Mouse (Mus musculus): ENCODE measurements around the gene Tmem121b.

Gene Tmem121b

DNA sequence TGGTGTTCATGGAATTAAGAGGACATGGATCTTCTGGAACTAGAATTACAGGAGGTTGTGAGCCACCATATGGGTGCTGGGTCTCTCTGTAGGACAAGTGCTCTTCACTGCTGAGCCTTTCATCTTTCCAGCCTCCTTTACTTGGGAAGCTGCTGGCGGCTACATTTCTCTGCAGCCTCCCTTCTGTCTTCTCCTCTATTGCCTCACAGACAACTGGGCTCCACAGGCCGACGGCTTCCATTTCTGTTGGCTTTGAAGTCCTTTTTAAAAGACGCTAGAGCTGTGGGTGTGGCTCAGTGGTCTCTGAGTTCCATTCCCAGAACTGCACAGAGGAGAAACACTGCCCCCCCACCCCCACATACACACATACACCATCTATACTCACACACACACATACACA is 28.2 kb downstream of the Tmem121b start:
- no peak for DNase-seq (ENCODE audit: low spot score)

DNA sequence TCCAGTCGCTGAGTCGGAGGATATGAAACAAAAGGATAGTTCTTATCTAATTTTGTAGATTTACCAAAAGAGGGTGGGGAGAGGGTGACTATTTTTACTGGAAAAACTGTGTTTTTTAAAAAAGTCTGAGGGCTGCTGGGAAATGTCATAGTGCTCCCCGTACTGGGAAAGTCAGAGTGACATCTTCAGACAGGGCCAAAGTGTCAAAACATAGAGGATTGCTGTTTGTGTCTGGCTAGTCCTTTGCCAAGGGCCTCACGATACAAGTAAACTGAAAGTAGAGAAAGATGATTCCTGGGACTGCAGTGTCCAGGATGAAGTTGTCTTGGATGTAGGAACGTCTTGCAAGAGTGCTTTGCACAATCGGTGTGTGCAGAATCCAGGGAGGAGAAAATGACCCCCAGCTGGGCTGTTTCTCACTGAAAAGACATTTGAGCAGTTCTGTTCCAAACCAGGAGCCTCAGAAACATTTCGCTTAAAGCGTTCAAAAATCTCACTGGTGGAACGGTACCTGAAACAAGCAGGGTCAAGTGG is 29.1 kb downstream of the Tmem121b start:
- DNase-seq (ENCODE audit: low spot score) = no peak

DNA sequence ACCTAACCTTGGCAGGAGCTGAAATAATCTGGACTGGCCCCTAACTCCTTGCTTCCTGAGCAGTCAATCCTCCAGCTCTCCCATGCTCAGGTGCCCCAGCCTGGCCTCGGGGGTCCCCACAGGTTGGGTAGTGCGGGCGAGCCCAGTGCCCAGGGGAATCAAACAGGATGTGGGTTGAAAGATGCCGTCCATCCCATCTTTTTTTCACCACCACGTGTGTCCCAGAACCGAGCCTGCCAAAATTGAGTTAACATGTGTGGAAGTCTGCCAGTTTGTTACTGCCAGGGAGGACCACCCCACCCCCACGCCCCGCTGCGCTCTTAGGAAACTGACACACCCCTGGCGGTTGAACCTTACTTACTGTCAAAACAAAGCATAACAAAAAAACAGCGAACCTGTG is 29.7 kb downstream of the Tmem121b start:
- no peak for DNase-seq (ENCODE audit: low spot score)

DNA sequence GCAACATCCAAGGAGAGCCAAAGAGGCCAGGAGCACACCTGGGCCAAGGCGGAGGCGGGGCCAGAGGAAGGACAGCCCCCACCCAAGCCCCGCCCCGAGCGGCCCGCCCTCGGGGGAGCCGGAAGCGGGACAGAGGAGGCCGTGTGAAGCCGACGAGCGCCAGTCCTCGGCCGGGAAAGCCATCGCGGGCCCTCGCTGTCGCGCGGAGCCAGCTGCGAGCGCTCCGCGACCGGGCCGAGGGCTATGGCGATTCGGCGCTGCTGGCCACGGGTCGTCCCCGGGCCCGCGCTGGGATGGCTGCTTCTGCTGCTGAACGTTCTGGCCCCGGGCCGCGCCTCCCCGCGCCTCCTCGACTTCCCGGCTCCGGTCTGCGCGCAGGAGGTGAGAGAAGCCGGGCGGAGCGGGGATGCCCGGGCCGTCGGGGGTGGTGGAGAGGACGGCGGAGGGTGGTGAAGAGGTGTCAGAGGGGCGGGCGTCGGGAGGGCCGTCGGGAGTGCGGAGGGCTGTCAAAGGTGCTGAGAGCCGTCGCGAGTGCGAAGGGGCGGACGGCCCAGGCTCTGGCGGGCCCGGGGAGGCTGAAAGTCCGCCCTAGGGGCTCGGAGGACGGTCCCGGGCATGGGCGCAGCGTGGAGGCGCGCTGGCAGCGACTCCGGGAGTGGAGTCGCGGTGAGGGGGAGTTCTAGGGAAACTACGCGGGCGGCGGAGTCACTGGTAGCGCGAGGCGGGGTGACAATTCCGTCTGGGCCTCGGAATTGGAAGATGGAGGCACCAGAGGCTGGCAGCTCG is 30.3 kb downstream of the Tmem121b start, which contains the start of gene Il17ra:
Gene Il17ra (plus strand): TSS at position 162 of the 786 bp plus-strand sequence.
- DNase-seq (ENCODE audit: low spot score) = peak; percentile 53

DNA sequence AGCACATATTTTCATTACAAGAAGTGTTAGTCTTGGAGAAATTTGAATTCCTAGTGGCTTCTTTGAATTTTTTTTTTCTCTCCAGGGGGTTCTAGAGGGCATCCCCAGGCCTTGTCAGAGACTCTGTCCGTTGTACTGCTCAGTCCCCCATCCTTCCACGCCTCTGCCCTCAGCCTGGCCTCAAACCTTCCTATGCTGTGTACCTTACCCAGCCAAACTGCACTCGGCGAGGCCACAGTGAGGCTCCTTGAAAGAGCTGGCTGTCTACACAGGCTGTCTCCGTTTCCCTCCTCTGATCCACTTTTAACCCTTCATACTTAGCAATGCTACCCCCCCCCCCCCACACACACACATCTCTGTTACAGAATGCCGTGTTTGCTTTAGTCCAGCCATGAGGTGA is 31.4 kb downstream of the Tmem121b start:
- DNase-seq (ENCODE audit: low spot score) = no peak

DNA sequence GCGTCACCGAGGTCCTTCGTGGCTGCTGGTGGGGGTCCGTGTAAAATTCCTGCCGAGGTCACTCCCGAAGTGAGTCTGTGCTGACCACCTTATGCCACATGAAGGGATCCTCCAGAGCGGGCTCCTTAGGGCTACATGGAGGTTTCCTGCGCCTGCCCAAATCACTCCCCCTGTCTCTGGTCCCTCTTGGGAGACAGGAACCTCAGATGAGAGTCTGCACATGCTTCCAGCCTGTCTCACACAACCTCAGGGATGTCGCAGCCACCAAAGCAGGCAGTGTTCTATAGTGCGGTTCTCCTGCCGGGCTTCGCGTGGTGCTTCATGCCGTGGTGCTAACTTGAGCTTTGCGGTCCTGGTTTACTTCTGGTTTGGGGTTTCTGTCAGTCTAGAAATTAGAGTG is 32.4 kb downstream of the Tmem121b start:
- no peak for DNase-seq (ENCODE audit: low spot score)

DNA sequence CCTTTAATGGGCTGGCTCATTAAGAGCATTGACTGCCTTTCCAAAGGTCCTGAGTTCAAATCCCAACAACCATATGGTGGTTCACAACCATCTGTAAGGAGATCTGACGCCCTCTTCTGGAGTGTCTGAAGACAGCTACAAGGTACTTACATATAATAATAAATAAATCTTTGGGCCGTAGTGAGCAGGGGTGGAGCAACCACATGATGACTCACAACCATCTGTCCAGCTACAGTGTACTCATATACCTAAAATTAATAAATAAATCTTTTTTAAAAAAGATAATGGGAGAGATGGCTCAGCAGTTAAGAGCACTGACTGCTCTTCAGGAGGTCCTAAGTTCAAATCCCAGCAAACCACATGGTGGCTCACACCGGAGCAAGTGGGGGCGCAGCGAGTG is 35.9 kb downstream of the Tmem121b start:
- DNase-seq (ENCODE audit: low spot score) = no peak

DNA sequence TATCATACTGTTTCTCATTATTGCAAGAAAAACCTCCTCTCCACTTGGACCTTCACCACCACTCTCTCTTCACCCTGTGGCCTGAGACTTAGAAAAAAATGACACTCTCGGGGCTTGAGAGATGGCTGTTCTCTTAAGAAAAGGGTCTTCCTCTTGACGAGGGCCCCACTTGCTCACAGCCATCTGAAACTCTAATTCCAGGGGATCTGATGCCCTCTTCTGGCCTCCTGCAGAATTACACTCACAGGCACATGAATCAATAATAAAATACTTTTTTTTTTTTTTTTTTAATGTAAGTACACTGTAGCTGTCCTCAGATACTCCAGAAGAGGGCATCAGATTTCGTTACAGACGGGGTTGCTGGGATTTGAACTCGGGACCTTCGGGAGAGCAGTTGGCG is 36.5 kb downstream of the Tmem121b start:
- DNase-seq (ENCODE audit: low spot score) = no peak

DNA sequence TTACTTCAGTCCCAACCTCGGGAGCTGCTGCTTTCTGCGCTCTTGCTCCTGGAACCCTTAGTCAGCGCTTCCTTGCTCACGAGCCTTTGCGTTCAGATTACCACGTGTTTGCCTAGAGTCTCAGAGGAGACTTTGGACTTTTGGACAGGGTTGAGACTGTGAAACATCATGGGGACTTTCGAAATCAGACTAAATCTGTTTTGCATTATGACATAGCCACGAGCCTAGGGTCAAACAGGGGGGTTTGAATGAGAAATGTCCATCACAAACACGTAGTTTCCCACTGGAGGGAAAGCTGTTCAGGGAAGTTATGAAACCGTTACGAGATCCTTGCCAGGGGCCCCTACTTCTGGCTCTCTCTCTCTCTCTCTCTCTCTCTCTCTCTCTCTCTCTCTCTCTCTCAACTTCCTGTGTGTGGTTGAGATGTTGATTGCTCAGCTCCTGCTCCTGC is 39.0 kb downstream of the Tmem121b start:
- DNase-seq (ENCODE audit: low spot score) = no peak

DNA sequence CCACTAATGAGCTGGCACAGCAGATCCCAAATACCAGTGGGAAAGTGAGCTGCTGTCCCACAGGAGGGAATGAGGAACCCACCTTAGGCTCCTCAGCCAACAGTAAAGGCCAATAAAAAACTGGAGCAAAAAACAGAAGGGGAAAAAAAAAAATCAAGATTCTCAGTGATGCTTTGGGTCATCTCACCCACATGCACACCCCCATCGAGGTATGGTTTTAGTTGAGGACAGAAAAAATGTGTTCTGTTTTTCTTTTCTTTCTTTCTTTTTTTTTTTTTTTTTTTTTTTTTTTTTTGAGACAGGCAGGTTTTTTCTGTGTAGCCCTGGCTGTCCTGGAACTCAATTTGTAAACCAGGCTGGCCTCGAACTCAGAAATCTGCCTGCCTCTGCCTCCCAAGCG is 40.1 kb downstream of the Tmem121b start:
- DNase-seq (ENCODE audit: low spot score) = no peak

DNA sequence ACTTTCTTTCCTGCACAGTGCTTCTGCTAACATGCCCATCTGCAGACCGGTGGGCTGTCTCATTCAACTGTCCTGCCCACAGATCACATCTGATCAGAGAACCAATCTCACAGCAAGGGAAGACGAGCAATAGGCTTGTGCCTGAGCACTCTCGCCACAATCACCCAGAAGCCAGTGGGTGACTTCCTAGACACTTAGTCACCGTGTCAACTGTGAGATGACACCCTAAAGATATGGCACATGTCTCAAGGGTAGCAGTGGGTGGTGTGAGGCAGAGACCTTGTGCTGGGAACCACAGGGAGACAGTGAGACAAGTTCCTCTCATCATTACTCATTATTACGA is 40.5 kb downstream of the Tmem121b start:
- no peak for DNase-seq (ENCODE audit: low spot score)

DNA sequence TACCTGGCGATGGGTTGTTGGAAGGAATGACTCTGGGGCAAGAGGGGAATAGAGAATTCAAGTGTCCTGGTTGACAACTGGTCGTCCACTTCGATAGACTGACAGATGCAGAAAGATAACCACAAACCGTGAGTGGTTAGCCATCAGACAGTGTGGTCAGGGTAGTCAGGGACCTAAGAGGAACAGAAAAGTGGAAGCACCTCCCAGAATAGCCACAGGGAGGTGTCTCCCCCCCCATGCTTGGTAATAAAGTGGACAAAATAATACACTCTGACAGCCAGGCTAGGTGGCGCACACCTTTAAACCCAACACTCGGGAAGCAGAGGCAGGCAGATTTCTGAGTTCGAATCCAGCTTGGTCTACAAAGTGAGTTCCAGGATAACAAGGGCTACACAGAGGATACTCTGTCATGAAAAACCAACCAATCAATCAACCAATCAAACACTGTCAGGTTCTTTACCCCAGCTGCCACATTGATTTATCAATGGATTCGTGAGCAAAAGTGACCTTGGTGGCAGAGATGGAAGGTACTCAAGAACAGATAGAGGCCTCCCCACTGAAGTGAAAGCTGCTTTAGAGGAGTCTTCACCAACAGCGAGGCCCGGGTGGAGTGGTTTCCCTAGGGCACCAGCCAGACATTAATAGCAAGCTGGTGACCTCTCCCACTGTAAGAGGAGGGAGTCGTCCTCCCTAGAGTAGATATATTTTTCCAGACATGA is 41.1 kb downstream of the Tmem121b start:
- DNase-seq (ENCODE audit: low spot score) = no peak

DNA sequence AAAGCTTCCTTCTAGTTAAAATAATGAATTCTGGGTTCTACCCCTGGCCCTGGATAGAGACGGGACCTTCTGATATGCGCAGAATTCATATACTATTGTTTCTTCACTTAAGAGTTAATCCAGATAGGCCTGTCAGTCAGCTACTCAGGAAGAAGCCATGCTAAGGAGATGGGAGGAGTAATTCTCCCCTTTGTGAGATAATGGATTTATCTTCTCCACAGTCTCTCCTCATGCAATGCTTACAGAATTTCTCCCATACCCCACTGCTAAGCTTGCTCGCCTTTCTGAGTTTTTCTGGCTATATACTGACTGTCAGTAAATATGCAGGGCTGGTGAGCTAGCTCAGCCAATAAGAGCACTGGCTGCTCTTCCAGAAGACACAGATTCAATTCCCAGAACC is 43.4 kb downstream of the Tmem121b start:
- DNase-seq (ENCODE audit: low spot score) = no peak

DNA sequence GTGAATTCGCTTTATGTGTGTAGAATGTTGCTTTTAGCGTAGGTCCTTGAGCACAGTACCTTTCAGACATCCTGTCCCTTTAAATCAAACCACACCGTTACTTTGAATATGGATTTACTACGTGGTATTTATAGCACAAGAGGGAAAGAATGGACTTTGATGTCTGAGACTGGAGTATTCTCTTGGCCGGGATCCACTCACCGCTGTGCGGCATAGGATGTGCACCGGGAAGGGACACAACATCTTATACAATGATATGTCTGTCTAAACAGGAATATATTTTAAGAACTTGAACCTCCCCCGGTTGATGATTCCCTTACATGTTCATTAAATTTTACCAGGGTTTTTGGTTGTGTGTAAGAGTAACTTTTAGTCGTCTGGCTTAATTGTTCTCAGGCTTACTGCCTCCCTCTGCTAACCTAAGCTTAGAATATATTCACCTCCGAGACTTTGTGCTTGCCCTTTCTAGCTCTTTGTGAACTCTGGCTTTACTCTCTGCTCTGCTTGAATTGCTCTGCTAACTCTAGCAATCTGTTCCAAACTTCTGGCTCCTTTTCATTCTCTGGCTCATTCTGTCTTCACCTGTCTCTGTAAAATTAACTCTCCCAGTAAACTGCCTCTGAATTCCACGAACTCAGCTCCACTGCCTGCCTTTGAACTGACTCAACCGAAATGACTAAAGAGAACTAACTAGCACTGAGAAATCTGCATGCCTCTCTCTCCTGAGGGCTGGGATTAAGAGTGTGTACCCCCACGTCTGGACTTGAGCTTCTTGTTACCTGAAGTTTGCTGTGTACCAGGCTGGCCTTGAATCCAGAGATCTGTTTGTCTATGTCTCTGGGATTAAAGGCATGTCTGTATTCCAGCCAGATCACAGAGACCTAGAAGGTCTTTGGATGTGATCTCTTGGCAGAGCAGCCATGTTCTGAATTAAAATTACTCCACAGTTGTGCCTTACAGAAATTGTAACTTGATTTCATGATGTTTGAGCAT is 49.9 kb downstream of the Tmem121b start:
- DNase-seq (ENCODE audit: low spot score) = no peak

DNA sequence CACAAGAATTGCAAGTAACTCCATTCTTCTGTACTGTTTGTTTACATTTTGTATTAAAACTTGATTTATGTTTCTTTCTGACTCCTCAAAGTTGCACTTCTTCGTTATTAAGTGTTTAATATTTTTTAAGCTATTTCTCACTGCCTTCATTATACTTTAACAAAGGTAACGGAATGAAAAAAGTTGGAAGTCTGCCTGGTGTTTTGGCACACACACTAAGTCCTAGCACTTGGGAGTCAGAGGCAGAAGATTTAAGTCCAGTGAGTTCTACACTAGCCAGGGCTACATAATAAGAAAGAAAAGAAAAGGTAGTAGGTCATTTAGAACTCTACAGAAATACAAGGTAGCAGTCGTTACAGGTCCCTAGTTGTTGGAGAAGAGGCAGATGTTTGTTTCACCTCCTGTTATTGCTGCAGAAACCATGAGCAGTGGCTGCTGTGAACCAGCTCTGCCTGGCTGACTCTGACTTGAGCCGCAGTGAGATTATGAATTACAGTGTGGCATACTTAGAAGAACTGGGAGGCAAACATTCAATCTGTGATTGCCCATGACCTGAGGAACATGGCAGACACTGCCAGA is 51.3 kb downstream of the Tmem121b start:
- DNase-seq (ENCODE audit: low spot score) = no peak

All from ovary, postnatal 10 days (tissue).